Mouse (Mus musculus): ENCODE data around the gene Galk2. TPM values are rescaled to one million over a fixed set of nuclear protein-coding genes. Genes with fewer than 3 reads are reported as not detected.

Gene Galk2
- polyA plus RNA-seq, 1 experiment from 2014 or later = 9.5 TPM

DNA sequence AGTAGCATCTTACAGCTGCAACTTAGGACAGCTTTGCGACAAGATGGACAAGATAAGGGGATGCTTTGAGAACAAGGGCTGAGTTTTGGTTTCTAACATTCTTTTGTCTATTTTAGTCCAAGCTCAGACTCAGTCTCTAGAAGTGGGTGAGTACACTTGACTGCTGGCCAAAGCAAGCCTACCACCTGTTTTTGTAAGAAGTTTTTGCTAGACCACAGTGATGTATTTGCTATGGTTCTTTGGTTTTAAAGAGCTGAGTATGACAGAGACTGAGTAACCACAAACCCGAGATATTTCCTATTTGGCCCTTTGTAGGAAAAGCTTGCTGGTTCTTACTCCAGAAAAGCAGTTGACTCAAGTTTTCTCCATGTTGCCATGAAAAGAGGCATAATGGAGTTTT is 89.3 kb downstream of the Galk2 start:
- 65% methylated on average over 2 of the region's 2 CpGs for WGBS (ENCODE audit: insufficient replicate concordance)
- H3K36me3 ChIP-seq (replicated peaks) = no peaks in the 10 kb centered on the region

GRCm38 (mm10) chr2:125968811-125969210 is 109.9 kb downstream of the Galk2 start:
- ATAC-seq (ENCODE audit: insufficient read depth) = no peak
- no peak overlapping the region for H3K9ac ChIP-seq
- no peaks in the 10 kb centered on the region for H3K9me3 ChIP-seq (replicated peaks)
- H3K4me2 ChIP-seq = no peak overlapping the region
- H3K4me3 ChIP-seq (replicated peaks) = no peak overlapping the region
- H3K36me3 ChIP-seq (replicated peaks) = no peaks in the 10 kb centered on the region
- H3K27me3 ChIP-seq = no peaks in the 10 kb centered on the region
- H3K4me1 ChIP-seq (replicated peaks) = no peaks in the 10 kb centered on the region
- WGBS (ENCODE audit: insufficient replicate concordance) = 52% methylated on average over 1 of the region's 1 CpGs
- no peak overlapping the region for H3K27ac ChIP-seq (replicated peaks)

More for the DNA sequence above, 89.3 kb downstream of the Galk2 start:
- Histone ChIP-seq H3K4me3 (replicated peaks) (no peak overlapping the region), H3K27ac (replicated peaks) (no peak overlapping the region), H3K4me2 (no peak overlapping the region), H3K27me3 (no peaks in the 10 kb centered on the region), H3K4me1 (replicated peaks) (no peaks in the 10 kb centered on the region), H3K9me3 (replicated peaks) (no peaks in the 10 kb centered on the region), H3K9ac (no peak overlapping the region)
- ATAC-seq (ENCODE audit: insufficient read depth) = no peak

- Histone ChIP-seq H3K36me3 (replicated peaks) (no peaks in the 10 kb centered on the region), H3K4me3 (replicated peaks) (no peak overlapping the region), H3K9me3 (replicated peaks) (no peaks in the 10 kb centered on the region), H3K4me1 (replicated peaks) (no peaks in the 10 kb centered on the region), H3K9ac (no peak overlapping the region), H3K27me3 (no peaks in the 10 kb centered on the region), H3K27ac (replicated peaks) (no peak overlapping the region), H3K4me2 (no peak overlapping the region)
- 61% methylated on average over 6 of the region's 6 CpGs for WGBS (ENCODE audit: insufficient replicate concordance)
- no peak for ATAC-seq (ENCODE audit: insufficient read depth)
Observed at GRCm38 (mm10) chr2:125973207-125973606, 114.3 kb downstream of the Galk2 start.

- Histone ChIP-seq H3K36me3 (replicated peaks) (no peaks in the 10 kb centered on the region), H3K9me3 (replicated peaks) (no peaks in the 10 kb centered on the region), H3K4me1 (replicated peaks) (no peaks in the 10 kb centered on the region), H3K27ac (replicated peaks) (no peak overlapping the region), H3K27me3 (no peaks in the 10 kb centered on the region), H3K4me2 (no peak overlapping the region), H3K4me3 (replicated peaks) (no peak overlapping the region), H3K9ac (no peak overlapping the region)
- no peak for ATAC-seq (ENCODE audit: insufficient read depth)
- 76% methylated on average over 10 of the region's 10 CpGs for WGBS (ENCODE audit: insufficient replicate concordance)
Observed at GRCm38 (mm10) chr2:125975206-125975605, 116.3 kb downstream of the Galk2 start.

- no peaks in the 10 kb centered on the region for H3K36me3 ChIP-seq (replicated peaks)
- no peaks in the 10 kb centered on the region for H3K9me3 ChIP-seq (replicated peaks)
- 61% methylated on average over 5 of the region's 5 CpGs for WGBS (ENCODE audit: insufficient replicate concordance)
- H3K9ac ChIP-seq = no peak overlapping the region
- no peak overlapping the region for H3K4me2 ChIP-seq
- no peak overlapping the region for H3K4me3 ChIP-seq (replicated peaks)
- no peak for ATAC-seq (ENCODE audit: insufficient read depth)
- no peaks in the 10 kb centered on the region for H3K27me3 ChIP-seq
- no peaks in the 10 kb centered on the region for H3K4me1 ChIP-seq (replicated peaks)
- no peak overlapping the region for H3K27ac ChIP-seq (replicated peaks)
Observed at GRCm38 (mm10) chr2:125975808-125976345, 117.0 kb downstream of the Galk2 start.

DNA sequence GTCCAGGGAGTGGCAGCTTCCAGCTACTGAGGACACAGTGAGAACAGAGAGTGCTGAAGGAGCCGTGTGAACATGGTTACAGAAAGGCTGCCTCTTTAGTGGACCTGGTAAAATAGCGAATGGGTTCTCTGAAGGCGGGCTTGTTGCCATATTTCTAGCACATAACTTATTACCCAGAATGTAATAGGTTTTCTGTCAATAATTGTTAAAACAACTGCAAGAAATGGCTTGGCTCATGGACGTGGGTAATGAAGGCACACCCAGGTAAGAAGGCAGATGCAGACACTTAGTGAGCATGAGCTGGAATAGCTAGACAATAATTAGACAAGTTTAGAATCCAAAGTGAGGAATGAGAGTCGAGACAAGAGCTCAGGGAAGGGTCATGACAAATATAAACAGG is 143.4 kb downstream of the Galk2 start:
- no peaks in the 10 kb centered on the region for H3K9me3 ChIP-seq (replicated peaks)
- H3K4me2 ChIP-seq = no peak overlapping the region
- no peak for ATAC-seq (ENCODE audit: insufficient read depth)
- no peaks in the 10 kb centered on the region for H3K4me1 ChIP-seq (replicated peaks)
- H3K27me3 ChIP-seq = no peaks in the 10 kb centered on the region
- WGBS (ENCODE audit: insufficient replicate concordance) = 57% methylated on average over 5 of the region's 5 CpGs
- no peak overlapping the region for H3K27ac ChIP-seq (replicated peaks)
- no peak overlapping the region for H3K9ac ChIP-seq
- H3K36me3 ChIP-seq (replicated peaks) = no peaks in the 10 kb centered on the region
- no peak overlapping the region for H3K4me3 ChIP-seq (replicated peaks)

DNA sequence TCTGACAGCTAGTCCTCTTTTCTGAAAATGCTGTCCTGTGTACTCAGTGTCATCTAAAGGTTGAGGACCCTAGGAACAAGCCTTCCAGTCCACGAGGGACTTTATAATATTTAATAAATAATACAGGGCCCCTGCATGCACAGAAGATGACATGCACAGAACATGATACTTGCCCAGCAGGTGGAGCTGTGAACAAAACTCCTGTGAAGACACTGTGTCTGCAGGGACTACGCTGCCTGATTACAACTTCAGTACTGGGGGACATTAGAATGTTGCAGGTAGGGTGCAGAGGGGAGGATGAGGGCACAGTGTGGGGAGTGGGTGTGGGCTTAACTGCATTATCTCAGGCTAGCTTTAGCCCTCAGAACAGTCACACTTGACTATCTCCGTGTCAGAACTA is 147.2 kb downstream of the Galk2 start:
- H3K9ac ChIP-seq = no peak overlapping the region
- WGBS (ENCODE audit: insufficient replicate concordance) = 29% methylated on average over 3 of the region's 3 CpGs
- ATAC-seq (ENCODE audit: insufficient read depth) = no peak
- no peak overlapping the region for H3K27ac ChIP-seq (replicated peaks)
- H3K9me3 ChIP-seq (replicated peaks) = no peaks in the 10 kb centered on the region
- no peaks in the 10 kb centered on the region for H3K27me3 ChIP-seq
- no peaks in the 10 kb centered on the region for H3K4me1 ChIP-seq (replicated peaks)
- H3K36me3 ChIP-seq (replicated peaks) = no peaks in the 10 kb centered on the region
- H3K4me3 ChIP-seq (replicated peaks) = no peak overlapping the region
- no peak overlapping the region for H3K4me2 ChIP-seq

DNA sequence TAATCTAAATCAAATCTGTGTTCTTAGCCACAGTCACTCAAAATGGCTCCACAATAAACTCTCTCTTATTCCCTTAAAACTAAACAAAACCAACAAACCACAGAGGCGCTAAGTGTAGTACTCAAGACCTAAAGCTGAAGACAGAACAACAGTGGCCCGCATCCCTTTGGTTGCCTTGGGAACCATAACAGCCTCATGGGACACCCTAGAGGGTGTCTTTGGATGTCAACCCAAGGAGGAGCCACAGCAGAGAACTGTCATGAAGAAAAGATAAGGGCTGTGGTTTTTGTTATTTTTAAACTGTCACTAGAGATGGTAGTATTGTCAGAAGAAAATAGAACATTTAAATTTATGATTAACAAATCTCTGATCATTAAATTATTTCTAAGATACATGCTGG is 147.8 kb downstream of the Galk2 start:
- no peak overlapping the region for H3K4me3 ChIP-seq (replicated peaks)
- no peak overlapping the region for H3K9ac ChIP-seq
- no peak overlapping the region for H3K27ac ChIP-seq (replicated peaks)
- no peak for ATAC-seq (ENCODE audit: insufficient read depth)
- H3K9me3 ChIP-seq (replicated peaks) = no peaks in the 10 kb centered on the region
- H3K27me3 ChIP-seq = no peaks in the 10 kb centered on the region
- no peak overlapping the region for H3K4me2 ChIP-seq
- no peaks in the 10 kb centered on the region for H3K36me3 ChIP-seq (replicated peaks)
- no peaks in the 10 kb centered on the region for H3K4me1 ChIP-seq (replicated peaks)
- 61% methylated on average over 2 of the region's 2 CpGs for WGBS (ENCODE audit: insufficient replicate concordance)

DNA sequence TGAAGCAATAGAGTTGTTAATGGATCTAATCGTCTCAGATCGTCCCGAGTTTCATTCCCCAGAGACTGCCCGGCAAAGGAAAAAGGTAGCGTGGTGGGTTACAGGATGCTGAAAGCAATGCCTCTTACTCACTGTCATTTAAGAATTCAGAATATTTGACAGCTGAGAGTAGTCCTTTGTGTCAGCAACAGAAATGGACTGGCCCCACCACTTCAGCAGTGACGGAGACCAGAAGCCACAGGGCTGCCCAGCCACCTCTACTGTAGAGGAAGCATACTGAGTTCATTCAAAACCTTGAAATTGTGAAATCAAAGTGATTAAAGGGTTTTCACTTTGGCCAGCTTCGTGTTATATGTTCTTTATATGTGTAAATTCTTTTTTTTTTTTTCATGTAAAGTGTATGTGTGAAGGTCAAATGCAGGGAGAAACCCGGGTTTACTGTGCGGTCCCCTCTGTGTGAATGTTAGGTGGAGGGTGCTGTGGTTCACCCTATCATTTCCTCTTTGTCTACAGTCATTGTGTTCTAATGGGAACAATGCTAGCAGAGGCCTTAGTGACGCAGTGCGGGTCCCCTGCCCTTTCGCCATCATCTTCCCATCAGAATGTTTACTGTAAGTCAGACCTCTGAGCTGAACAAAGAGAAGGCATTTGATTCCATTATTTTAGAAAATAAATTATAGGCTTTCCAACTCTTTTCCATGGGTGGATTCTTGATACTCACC is 156.2 kb downstream of the Galk2 start:
- 38% methylated on average over 12 of the region's 12 CpGs for WGBS (ENCODE audit: insufficient replicate concordance)
- no peak for ATAC-seq (ENCODE audit: insufficient read depth)
- H3K9ac ChIP-seq = no peak overlapping the region

DNA sequence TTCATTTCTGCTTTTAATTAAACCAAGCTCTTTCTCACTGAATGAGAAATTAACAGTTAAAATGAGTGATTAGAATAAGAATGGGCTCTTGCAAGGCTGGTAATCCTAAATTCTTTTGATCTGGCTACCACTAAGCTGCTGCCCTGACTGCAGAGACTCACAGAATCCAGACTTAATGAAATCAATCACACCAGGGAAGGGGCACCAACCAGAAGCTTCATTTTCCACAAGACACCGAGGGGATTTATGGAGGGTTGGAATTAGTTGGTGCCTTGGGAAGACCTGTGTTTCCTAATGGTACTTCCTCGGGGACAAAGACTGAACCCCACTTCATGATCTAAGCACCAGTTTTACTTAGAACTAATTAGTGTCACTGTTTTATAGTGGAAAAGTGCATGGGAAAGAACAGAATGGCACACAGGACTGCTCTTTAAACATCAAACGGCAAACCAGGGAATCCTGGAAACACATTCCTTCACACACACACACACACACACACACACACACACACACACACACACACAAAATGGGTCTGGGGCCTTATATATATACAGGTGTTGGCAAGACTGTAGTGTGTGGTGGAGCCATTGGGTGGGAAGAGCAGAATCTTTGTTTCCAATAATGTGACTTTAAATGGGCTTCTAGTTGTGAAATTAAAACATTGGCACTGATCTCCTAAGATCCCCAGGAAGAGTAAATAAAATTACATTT is 157.0 kb downstream of the Galk2 start:
- no peaks in the 10 kb centered on the region for H3K4me1 ChIP-seq (replicated peaks)
- ATAC-seq (ENCODE audit: insufficient read depth) = no peak
- H3K4me3 ChIP-seq (replicated peaks) = no peak overlapping the region
- no peak overlapping the region for H3K4me2 ChIP-seq
- no peaks in the 10 kb centered on the region for H3K27me3 ChIP-seq
- H3K36me3 ChIP-seq (replicated peaks) = no peaks in the 10 kb centered on the region
- no peak overlapping the region for H3K9ac ChIP-seq
- no peak overlapping the region for H3K27ac ChIP-seq (replicated peaks)
- 49% methylated on average over 3 of the region's 3 CpGs for WGBS (ENCODE audit: insufficient replicate concordance)
- H3K9me3 ChIP-seq (replicated peaks) = no peaks in the 10 kb centered on the region

More for the DNA sequence above, 156.2 kb downstream of the Galk2 start:
- Histone ChIP-seq H3K27ac (replicated peaks) (no peak overlapping the region), H3K4me3 (replicated peaks) (no peak overlapping the region), H3K27me3 (no peaks in the 10 kb centered on the region), H3K4me2 (no peak overlapping the region), H3K36me3 (replicated peaks) (no peaks in the 10 kb centered on the region), H3K4me1 (replicated peaks) (no peaks in the 10 kb centered on the region), H3K9me3 (replicated peaks) (no peaks in the 10 kb centered on the region)

DNA sequence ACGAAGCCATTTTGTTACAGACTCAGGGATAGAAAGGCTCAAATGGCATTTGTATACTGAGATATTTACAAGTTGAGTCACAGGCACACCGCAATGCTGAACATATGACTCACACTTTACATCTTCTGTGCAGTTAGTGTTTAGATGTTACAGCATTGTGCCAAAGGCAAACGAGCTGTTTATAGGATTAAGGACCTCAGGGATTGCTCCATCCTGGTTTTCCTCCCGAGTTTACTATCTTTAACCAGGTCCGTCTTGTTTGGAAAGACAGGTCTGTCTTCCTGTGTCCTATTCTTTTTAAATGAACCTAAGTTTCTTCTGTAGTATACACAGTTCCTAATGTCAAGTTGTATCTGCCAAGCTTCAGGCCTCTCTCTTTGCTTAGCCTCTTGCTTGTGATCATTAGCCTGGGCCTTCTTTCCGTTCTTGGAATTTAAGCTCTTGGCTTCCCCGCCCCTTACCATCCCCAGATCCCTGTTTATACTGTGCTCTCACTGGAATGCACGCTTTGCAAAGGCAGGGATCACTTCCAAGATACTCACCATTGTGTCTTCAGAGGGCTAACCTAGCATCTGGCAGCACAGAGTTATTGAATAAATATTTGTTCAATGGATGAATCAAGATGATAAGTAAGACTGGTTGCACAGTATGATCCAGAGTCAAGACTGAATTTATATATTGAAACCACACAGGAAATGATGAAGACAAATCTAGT is 172.4 kb downstream of the Galk2 start:
- no peak overlapping the region for H3K4me2 ChIP-seq
- no peak for ATAC-seq (ENCODE audit: insufficient read depth)
- H3K27ac ChIP-seq (replicated peaks) = no peak overlapping the region

More for the DNA sequence above, 172.4 kb downstream of the Galk2 start:
- Histone ChIP-seq H3K27me3 (no peaks in the 10 kb centered on the region), H3K4me3 (replicated peaks) (no peak overlapping the region), H3K9ac (no peak overlapping the region), H3K9me3 (replicated peaks) (no peaks in the 10 kb centered on the region), H3K36me3 (replicated peaks) (no peaks in the 10 kb centered on the region), H3K4me1 (replicated peaks) (no peaks in the 10 kb centered on the region)
- WGBS (ENCODE audit: insufficient replicate concordance) = 43% methylated on average over 8 of the region's 8 CpGs
